Mouse (Mus musculus) myocyte (in vitro differentiated cells): ENCODE measurements around the gene Tbc1d30. TPM values are rescaled to one million over a fixed set of nuclear protein-coding genes. Genes with fewer than 3 reads are reported as not detected.

Source experiments
- H3K27me3 ChIP-seq: one replicate; pipeline ENCODE4 v1.6.1; 2011; ENCODE audit not compliant: control insufficient read depth, insufficient read depth, insufficient read length
- H3K36me3 ChIP-seq: one replicate; pipeline ENCODE4 v1.6.1; 2011; ENCODE audit not compliant: control insufficient read depth, insufficient read depth
- H3K4me2 ChIP-seq: one replicate; pipeline ENCODE4 v1.6.1; 2011; ENCODE audit warnings: low read depth, control low read depth
- H3K4me3 ChIP-seq: one replicate; pipeline ENCODE4 v1.5.1; 2011; ENCODE audit warnings: mild to moderate bottlenecking, control low read depth, moderate library complexity
- H3K79me2 ChIP-seq: one replicate; pipeline ENCODE4 v1.6.1; 2011; ENCODE audit not compliant: control insufficient read depth, insufficient read depth
- H3ac ChIP-seq: one replicate; pipeline ENCODE4 v1.6.1; 2011; ENCODE audit not compliant: control insufficient read depth, insufficient read length
- CEBPB ChIP-seq: IDR thresholded peaks from 2 replicates; pipeline ENCODE4 v1.6.1; 2011; ENCODE audit warnings: mild to moderate bottlenecking, moderate library complexity; ENCODE audit not compliant: poor library complexity, insufficient read depth, severe bottlenecking
- E2F4 ChIP-seq: IDR thresholded peaks from one replicate; pipeline ENCODE4 v1.6.1; 2011; ENCODE audit warnings: mild to moderate bottlenecking, control low read depth, moderate library complexity; ENCODE audit not compliant: insufficient read depth
- MAX ChIP-seq: IDR thresholded peaks from one replicate; pipeline ENCODE4 v1.6.1; 2011; ENCODE audit warnings: low read depth, mild to moderate bottlenecking, control low read depth
- MYOD1 ChIP-seq, 3 experiments: IDR thresholded peaks; one replicate each; pipeline ENCODE4 v1.6.1; 2011; ENCODE audit warnings: control low read depth in 2 of 3, low read depth in 2 of 3, mild to moderate bottlenecking in 2 of 3, moderate library complexity in 1 of 3; ENCODE audit not compliant: insufficient read length in 2 of 3, control insufficient read depth in 1 of 3
- MYOG ChIP-seq, 3 experiments: IDR thresholded peaks; one replicate each; pipeline ENCODE4 v1.6.1; 2011; ENCODE audit warnings: control low read depth in 2 of 3, low read depth in 2 of 3, mild to moderate bottlenecking in 2 of 3; ENCODE audit not compliant: insufficient read length in 2 of 3, control insufficient read depth in 1 of 3, insufficient read depth in 1 of 3
- POLR2A ChIP-seq: IDR thresholded peaks from one replicate; pipeline ENCODE4 v1.6.1; 2011; ENCODE audit warnings: low read depth, mild to moderate bottlenecking, control low read depth, moderate library complexity; ENCODE audit not compliant: insufficient read length
- POLR2AphosphoS2 ChIP-seq: IDR thresholded peaks from one replicate; pipeline ENCODE4 v1.6.1; 2011; ENCODE audit warnings: low read depth, control low read depth; ENCODE audit not compliant: insufficient read length
- REST ChIP-seq: IDR thresholded peaks from one replicate; pipeline ENCODE4 v1.6.1; 2011; ENCODE audit warnings: mild to moderate bottlenecking, control low read depth, moderate library complexity; ENCODE audit not compliant: insufficient read depth, insufficient read length
- SRF ChIP-seq: IDR thresholded peaks from one replicate; pipeline ENCODE4 v1.6.1; 2011; ENCODE audit warnings: low read depth; ENCODE audit not compliant: control insufficient read depth, insufficient read length
- TCF12 ChIP-seq: IDR thresholded peaks from one replicate; pipeline ENCODE4 v1.6.1; 2011; ENCODE audit warnings: mild to moderate bottlenecking, control low read depth; ENCODE audit not compliant: poor library complexity, insufficient read depth, severe bottlenecking
- TCF3 ChIP-seq: IDR thresholded peaks from one replicate; pipeline ENCODE4 v1.6.1; 2011; ENCODE audit warnings: low read depth, control low read depth; ENCODE audit not compliant: insufficient read length
- USF1 ChIP-seq: IDR thresholded peaks from one replicate; pipeline ENCODE4 v1.6.1; 2011; ENCODE audit warnings: low read depth, mild to moderate bottlenecking, control low read depth, moderate library complexity
- polyA plus RNA-seq: library from polyadenylated mRNA; unstranded; fragments of >200 nt; fragmentation: generic; extraction: Trizol; gene quantifications from one replicate; pipeline ENCODE4 v1.2.1, GENCODE M21; 2012; ENCODE audit warnings: missing spikeins

Tbc1d30 gene
- polyA plus RNA-seq, 1 experiment: not detected

GRCm38 (mm10) chr10:121316361-121316760 is 34.7 kb downstream of the Tbc1d30 start:
- no peak overlapping the region for H3K4me2 ChIP-seq
- no peaks in the 10 kb centered on the region for H3K36me3 ChIP-seq
- no peak overlapping the region for H3K4me3 ChIP-seq
- peaks cover 5% of the 10 kb centered on the region for H3K27me3 ChIP-seq
- no peak overlapping the region for H3ac ChIP-seq
- no peaks in the 10 kb centered on the region for H3K79me2 ChIP-seq
- TF ChIP-seq POLR2AphosphoS2 (no peak), CEBPB (no peak), TCF12 (no peak), MAX (no peak)

DNA sequence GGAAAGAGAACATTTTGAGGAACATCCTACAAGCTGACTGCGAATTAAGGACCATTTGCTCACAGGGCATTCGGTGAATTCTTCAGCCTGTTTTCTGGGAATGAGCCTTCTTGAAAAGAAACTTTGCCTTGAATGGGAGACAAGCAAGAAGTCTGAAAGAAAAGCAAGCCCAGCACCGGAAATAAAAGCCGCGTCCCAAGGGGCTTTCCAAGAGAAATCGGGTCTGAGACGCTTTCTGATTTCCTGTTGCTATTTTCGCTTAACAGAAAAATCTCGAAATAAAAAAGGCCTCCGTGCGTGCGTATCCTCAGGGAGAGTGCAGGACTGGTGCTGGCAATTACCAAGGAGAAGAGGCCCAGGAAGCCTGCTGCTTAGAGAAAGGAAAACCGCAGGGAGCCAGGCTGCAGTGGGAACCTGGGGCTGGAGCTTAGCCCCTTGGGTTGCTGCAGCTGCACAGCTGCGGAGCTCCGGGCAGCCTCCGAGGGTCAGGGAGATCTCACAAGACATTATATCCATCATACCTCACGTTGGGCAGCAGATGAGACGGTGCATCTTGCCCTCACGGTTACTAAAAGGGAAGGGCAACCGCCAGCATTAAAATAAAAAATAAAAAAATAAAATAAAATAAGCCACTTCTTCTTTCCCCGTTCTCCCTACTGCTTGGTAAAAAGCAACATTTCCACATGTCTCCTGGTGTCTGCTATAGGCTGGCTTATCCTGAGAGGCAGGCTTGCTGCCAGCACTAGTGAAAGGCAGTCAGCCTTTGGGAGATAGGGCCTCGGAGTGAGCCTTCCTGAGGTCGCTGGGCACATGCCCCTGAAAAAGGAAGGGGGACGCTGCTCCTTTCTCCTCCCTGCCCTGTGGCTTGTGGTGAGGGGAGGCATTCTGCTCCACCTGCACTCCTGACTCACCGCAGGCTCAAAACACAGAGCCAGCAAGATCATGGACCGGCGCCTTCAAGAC is 35.5 kb downstream of the Tbc1d30 start:
- TF ChIP-seq POLR2AphosphoS2 (no peak), CEBPB (no peak), MYOD1 (IDR thresholded peaks at IDR 0.05; ENCODE audit: control insufficient read depth in 1 of 3, insufficient read length in 2 of 3, low read depth in 2 of 3) (no peak), USF1 (no peak), SRF (no peak), MYOG (IDR thresholded peaks at IDR 0.05; ENCODE audit: control insufficient read depth in 1 of 3, insufficient read depth in 1 of 3, insufficient read length in 2 of 3, low read depth in 2 of 3) (no peak), TCF3 (no peak), E2F4 (no peak), TCF12 (no peak), POLR2A (no peak), REST (no peak), MAX (no peak)
- no peaks in the 10 kb centered on the region for H3K79me2 ChIP-seq
- H3ac ChIP-seq: no peak overlapping the region
- no peak overlapping the region for H3K4me3 ChIP-seq
- H3K36me3 ChIP-seq: no peaks in the 10 kb centered on the region
- H3K27me3 ChIP-seq: peaks cover 11% of the 10 kb centered on the region
- no peak overlapping the region for H3K4me2 ChIP-seq

DNA sequence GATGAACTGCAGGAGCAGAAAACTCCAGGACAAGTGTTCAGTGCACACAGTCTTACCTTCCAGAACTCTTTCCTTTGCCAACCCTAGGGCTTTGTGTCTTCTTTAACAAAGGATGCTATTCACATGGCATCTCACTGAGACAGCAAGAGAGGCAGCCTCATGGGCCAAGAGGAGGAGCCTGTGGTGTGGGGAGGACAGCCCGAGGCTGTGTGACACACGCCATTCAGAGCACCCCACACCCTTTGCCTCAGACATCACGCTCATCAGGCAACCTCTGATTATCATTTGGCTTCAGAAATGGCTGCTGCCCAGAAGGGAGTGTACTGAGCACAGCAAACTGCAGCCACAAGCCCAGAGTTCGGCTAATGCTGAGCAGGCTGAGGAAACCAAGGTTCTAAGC is 36.9 kb downstream of the Tbc1d30 start:
- H3ac ChIP-seq: no peak overlapping the region
- H3K79me2 ChIP-seq: no peaks in the 10 kb centered on the region
- no peak overlapping the region for H3K4me2 ChIP-seq
- no peaks in the 10 kb centered on the region for H3K36me3 ChIP-seq
- peaks cover 20% of the 10 kb centered on the region for H3K27me3 ChIP-seq
- H3K4me3 ChIP-seq: no peak overlapping the region
- TF ChIP-seq TCF12 (no peak), E2F4 (no peak), SRF (no peak), MAX (no peak), POLR2A (no peak), POLR2AphosphoS2 (no peak), CEBPB (no peak), MYOG (IDR thresholded peaks at IDR 0.05; ENCODE audit: control insufficient read depth in 1 of 3, insufficient read depth in 1 of 3, insufficient read length in 2 of 3, low read depth in 2 of 3) (no peak), USF1 (no peak), MYOD1 (IDR thresholded peaks at IDR 0.05; ENCODE audit: control insufficient read depth in 1 of 3, insufficient read length in 2 of 3, low read depth in 2 of 3) (no peak), REST (no peak), TCF3 (no peak)

DNA sequence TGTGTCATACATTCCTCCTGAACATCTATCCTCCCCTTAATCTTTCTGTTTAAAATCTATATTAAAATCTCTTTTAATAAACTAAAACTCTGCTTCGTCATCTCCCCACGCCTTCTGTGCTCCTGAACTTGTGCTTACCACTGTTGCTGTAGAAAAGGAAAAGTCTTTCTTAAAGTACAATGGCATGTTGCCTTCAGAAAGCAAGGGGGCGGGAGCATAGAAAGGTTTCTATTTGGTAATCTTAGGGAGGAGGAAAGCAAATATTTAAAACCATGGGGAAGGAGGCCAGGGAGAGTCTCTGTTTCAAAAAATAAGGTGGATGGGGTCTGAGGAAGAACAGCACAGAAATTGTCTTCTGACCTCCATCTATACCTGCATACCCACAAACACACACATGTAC is 38.0 kb downstream of the Tbc1d30 start:
- no peak overlapping the region for H3K4me3 ChIP-seq
- no peak overlapping the region for H3K4me2 ChIP-seq
- H3K27me3 ChIP-seq: peaks cover 20% of the 10 kb centered on the region
- no peaks in the 10 kb centered on the region for H3K36me3 ChIP-seq
- TF ChIP-seq SRF (no peak), CEBPB (no peak), REST (no peak), MYOG (IDR thresholded peaks at IDR 0.05; ENCODE audit: control insufficient read depth in 1 of 3, insufficient read depth in 1 of 3, insufficient read length in 2 of 3, low read depth in 2 of 3) (no peak), E2F4 (no peak), POLR2A (no peak), MYOD1 (IDR thresholded peaks at IDR 0.05; ENCODE audit: control insufficient read depth in 1 of 3, insufficient read length in 2 of 3, low read depth in 2 of 3) (no peak), POLR2AphosphoS2 (no peak), USF1 (no peak), TCF3 (no peak)
- no peak overlapping the region for H3ac ChIP-seq
- no peaks in the 10 kb centered on the region for H3K79me2 ChIP-seq
